Mouse (Mus musculus) limb, embryonic 11.5 days (tissue): ENCODE data around the gene Cdkn1a. TPM values are rescaled to one million over a fixed set of nuclear protein-coding genes. Genes with fewer than 3 reads are reported as not detected.

Source experiments
- ATAC-seq: fragments of 200-750 bp; cut with Nextera tagmentation; 2 replicates; pipeline ENCODE4 v1.8.0; 2017; ENCODE audit warnings: low read depth; ENCODE audit not compliant: insufficient number of reproducible peaks, low FRiP score, low TSS enrichment
- DNase-seq: peaks from one replicate; pipeline ENCODE4 v3.0.0-alpha.2; 2015; ENCODE audit warnings: low spot score
- H3K27ac ChIP-seq: fragments of 300-500 bp; sonication (generic); replicated peaks from 2 replicates; pipeline ENCODE4 v1.5.1; 2014; ENCODE audit warnings: low read depth, mild to moderate bottlenecking, low read length
- H3K27me3 ChIP-seq: fragments of 300-500 bp; sonication (generic); 2 replicates; pipeline ENCODE4 v1.6.1; 2014; ENCODE audit warnings: mild to moderate bottlenecking, low read length, mixed read lengths; ENCODE audit not compliant: control insufficient read depth, insufficient read depth
- H3K36me3 ChIP-seq: fragments of 300-500 bp; sonication (generic); 2 replicates; pipeline ENCODE4 v1.6.1; 2014; ENCODE audit warnings: mild to moderate bottlenecking, low read length, moderate library complexity, mixed read lengths; ENCODE audit not compliant: control insufficient read depth, insufficient read depth
- H3K4me1 ChIP-seq: fragments of 300-500 bp; sonication (generic); 2 replicates; pipeline ENCODE4 v1.6.1; 2014; ENCODE audit warnings: low read length, mixed read lengths; ENCODE audit not compliant: control insufficient read depth, insufficient read depth
- H3K4me2 ChIP-seq: fragments of 300-500 bp; sonication (generic); 2 replicates; pipeline ENCODE4 v1.6.1; 2014; ENCODE audit warnings: low read depth, mild to moderate bottlenecking, moderate library complexity; ENCODE audit not compliant: severe bottlenecking
- H3K4me3 ChIP-seq: fragments of 300-500 bp; sonication (generic); 2 replicates; pipeline ENCODE4 v1.5.1; 2014; ENCODE audit warnings: low read depth, low read length
- H3K9ac ChIP-seq: fragments of 300-500 bp; sonication (generic); 2 replicates; pipeline ENCODE4 v1.6.1; 2014; ENCODE audit warnings: mild to moderate bottlenecking, low read length
- H3K9me3 ChIP-seq: fragments of 300-500 bp; sonication (generic); 2 replicates; pipeline ENCODE4 v1.6.1; 2016; ENCODE audit warnings: low read length; ENCODE audit not compliant: control insufficient read depth
- WGBS: fragments of 180-500 bp; shearing (Covaris S2); extraction: QIAGEN DNeasy Blood & Tissue Kit; methylation state at CpG from one replicate; pipeline ENCODE4 v1.1.7; 2014; 5-methylcytosine and 5-hydroxymethylcytosine counted together
- polyA plus RNA-seq: library from polyadenylated mRNA; unstranded; fragments of >200 nt; fragmentation: Nextera tagmentation; extraction: Ambion mirVana; gene quantifications from 2 replicates; pipeline ENCODE4 v1.2.1, GENCODE M21; 2014

Cdkn1a gene
- polyA plus RNA-seq, 1 experiment from 2014 or later = 41.5 TPM

DNA sequence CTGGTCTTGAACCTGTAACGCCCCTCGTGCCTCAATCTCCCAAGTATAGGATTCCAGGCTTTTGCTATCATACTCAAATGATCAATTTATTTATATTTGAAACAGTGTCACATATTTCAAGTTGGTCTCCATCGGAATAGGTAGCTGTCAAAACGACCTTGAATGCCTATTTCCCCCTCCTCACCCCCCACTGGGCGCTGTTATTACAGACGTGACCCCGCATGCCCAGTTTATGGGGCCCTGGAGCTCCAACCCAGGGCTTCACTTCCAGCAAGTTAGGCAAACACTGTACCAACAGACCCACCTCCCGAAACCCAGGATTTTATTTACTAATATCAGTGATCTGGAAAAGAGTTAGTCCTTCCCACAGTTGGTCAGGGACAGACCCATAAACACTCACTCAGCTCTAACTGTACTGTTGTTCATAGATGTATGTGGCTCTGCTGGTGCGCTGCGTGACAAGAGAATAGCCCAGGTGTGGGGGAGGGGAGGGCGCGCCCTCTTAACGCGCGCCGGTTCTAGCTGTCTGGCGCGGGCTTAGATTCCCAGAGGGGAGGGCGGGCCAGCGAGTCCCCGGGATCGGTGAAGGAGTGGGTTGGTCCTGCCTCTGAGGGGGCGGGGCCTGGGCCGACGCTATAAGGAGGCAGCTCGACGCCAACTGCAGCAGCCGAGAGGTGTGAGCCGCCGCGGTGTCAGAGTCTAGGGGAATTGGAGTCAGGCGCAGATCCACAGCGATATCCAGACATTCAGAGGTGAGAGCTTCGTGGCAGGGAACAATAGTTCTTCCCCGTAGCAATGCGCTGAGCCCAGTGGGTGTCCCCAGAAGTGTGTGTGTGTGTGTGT, 2.6 kb downstream of the Cdkn1a start:
- Histone ChIP-seq H3K4me1 (peaks cover 19% of the 10 kb centered on the region), H3K9ac (no peak overlapping the region), H3K4me3 (peak overlapping the region; percentile 33), H3K27me3 (peaks cover 18% of the 10 kb centered on the region), H3K36me3 (no peaks in the 10 kb centered on the region), H3K9me3 (no peaks in the 10 kb centered on the region), H3K4me2 (peak overlapping the region; percentile 79), H3K27ac (no peak overlapping the region)
- DNase-seq (peak; percentile 85), ATAC-seq (peak; percentile 79; the same call in 1 of the 2 replicates)
- WGBS = 6% methylated on average over 36 of the region's 36 CpGs

DNA sequence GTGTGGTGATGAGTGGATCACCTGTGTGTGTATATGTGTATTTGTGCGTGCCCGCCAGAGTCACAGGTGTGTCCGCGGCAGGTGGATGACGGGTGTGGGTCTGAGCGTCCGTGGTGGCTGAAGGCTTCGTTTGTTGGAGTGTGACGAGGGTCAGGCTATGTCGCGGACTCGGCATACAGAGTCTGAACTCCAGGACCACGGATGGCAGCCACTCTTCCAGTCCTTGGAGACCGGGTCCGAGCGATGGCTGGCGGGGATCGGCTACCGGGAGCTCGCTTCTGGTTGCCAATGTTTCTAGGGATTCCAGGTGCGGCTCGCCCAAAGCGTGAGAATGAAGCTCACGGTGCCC, 3.2 kb downstream of the Cdkn1a start:
- Histone ChIP-seq H3K36me3 (no peaks in the 10 kb centered on the region), H3K27me3 (peaks cover 18% of the 10 kb centered on the region), H3K27ac (no peak overlapping the region), H3K9me3 (no peaks in the 10 kb centered on the region), H3K4me3 (peak overlapping the region; percentile 33), H3K4me1 (peaks cover 19% of the 10 kb centered on the region), H3K9ac (no peak overlapping the region; the same call in 1 of the 2 replicates), H3K4me2 (peak overlapping the region; percentile 79)
- DNase-seq (peak; percentile 47), ATAC-seq (0 out of 2 replicates have a peak, but pooled peaks have one; percentile 2)
- WGBS = under 1% methylated on average over 24 of the region's 24 CpGs

DNA sequence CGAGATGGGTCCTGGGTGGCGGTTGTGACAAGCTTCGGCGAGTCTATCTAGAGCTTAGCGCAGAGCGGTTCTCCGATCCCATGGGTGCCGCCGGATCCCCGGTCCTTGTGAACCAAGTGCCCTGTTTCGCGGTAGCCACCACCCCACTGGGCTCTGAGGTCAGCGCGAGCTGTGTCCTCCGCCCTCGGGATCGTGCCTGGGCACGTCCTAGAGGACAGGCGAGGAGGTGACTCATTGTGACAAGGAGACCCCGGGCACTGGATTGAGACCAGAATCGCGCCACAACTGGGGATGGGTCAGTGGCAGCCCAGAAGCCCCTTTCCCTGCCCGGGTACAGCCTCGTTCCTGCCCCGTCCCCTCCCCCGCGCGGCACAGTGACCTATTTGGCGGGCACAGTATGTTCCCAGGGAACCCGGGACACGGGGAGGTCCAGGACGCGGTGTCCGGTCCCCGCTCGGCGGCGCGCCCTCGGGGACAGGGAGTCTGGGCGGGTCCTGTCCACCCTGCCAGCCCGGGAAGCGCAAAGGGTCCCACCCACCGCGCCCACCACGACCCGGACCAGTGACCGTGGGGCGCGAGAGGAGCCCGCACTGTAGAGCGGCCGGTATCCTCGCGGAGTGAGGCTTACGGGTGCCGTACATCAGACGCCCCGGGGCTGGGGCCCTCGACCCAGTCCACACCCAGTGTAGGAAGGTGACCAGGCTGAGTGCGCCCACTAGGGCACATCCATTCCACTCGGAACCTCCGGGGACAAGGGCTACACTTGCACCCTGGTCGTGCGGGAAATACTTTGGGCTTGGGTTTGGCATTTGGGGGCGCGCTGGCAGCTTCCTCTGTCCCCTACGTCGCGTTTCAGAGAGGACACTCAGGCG, 3.8 kb downstream of the Cdkn1a start:
- ATAC-seq (0 out of 2 replicates have a peak, but pooled peaks have one; percentile 55), DNase-seq (peak; percentile 52)
- under 1% methylated on average over 71 of the region's 71 CpGs for WGBS
- peak overlapping the region; percentile 46 for H3K9ac ChIP-seq
- no peaks in the 10 kb centered on the region for H3K9me3 ChIP-seq
- H3K27ac ChIP-seq = no peak overlapping the region
- H3K36me3 ChIP-seq = no peaks in the 10 kb centered on the region
- H3K4me2 ChIP-seq = peak overlapping the region; percentile 79
- peaks cover 18% of the 10 kb centered on the region for H3K27me3 ChIP-seq
- peaks cover 19% of the 10 kb centered on the region for H3K4me1 ChIP-seq
- H3K4me3 ChIP-seq = peak overlapping the region; percentile 33

DNA sequence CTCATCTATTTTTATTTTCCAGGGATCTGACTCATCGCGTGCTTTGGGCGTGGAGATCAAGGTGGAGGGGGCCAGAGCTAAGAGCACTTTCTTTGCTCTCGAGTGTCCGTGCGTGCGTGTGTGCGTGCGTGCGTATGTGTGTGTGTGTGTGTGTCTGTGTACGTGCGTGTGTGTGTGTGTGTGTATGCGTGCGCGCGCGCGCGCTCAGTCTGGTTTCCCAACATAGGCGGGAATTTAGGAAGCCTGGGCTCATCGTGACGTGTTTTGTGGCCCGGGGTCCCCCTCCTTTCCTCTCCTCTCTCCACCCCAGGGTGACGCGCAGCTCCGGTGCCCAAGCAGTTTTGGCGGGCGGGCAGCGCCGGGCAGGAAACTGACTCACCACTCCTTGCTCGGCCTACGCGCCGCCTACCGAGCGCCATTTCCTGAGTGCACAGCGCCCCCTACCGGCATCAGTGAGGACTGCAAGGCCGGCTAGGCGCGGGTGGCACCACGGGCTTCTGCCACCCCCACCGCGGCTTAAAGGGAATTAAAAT, 4.5 kb downstream of the Cdkn1a start:
- Histone ChIP-seq H3K9ac (peak overlapping the region; percentile 19; the same call in 1 of the 2 replicates), H3K27me3 (peaks cover 18% of the 10 kb centered on the region), H3K9me3 (no peaks in the 10 kb centered on the region), H3K27ac (no peak overlapping the region), H3K36me3 (no peaks in the 10 kb centered on the region), H3K4me2 (peak overlapping the region; percentile 79), H3K4me1 (peaks cover 19% of the 10 kb centered on the region), H3K4me3 (peak overlapping the region; percentile 33)
- DNase-seq (peak; percentile 96), ATAC-seq (peak; percentile 40; the same call in 1 of the 2 replicates)
- WGBS = under 1% methylated on average over 44 of the region's 44 CpGs

DNA sequence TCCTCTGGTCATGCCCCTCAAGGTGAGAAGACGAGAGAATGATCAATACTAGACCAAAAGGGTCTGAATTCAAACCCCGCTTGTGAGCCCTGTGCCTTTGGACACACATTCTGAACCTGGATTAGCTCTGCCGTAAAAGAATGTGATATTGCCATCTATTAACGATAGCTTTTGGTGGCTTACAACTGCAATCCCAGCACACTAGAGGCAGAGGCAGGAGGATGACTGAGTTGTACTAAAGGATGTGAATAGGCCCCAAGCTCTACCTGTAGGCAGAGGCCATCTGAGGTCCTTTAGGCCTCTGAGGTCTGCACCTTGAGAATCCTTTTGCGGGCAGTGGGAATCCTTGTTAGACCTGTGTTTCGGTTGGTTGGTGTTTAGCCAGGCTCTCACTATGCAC, 5.5 kb downstream of the Cdkn1a start:
- H3K4me2 ChIP-seq = no peak overlapping the region
- no peak overlapping the region for H3K27ac ChIP-seq
- peaks cover 19% of the 10 kb centered on the region for H3K4me1 ChIP-seq
- 87% methylated on average over 6 of the region's 6 CpGs for WGBS
- no peak for DNase-seq
- H3K27me3 ChIP-seq = peaks cover 18% of the 10 kb centered on the region
- no peaks in the 10 kb centered on the region for H3K9me3 ChIP-seq
- no peak overlapping the region for H3K9ac ChIP-seq
- ATAC-seq = no peak
- no peak overlapping the region for H3K4me3 ChIP-seq
- no peaks in the 10 kb centered on the region for H3K36me3 ChIP-seq

DNA sequence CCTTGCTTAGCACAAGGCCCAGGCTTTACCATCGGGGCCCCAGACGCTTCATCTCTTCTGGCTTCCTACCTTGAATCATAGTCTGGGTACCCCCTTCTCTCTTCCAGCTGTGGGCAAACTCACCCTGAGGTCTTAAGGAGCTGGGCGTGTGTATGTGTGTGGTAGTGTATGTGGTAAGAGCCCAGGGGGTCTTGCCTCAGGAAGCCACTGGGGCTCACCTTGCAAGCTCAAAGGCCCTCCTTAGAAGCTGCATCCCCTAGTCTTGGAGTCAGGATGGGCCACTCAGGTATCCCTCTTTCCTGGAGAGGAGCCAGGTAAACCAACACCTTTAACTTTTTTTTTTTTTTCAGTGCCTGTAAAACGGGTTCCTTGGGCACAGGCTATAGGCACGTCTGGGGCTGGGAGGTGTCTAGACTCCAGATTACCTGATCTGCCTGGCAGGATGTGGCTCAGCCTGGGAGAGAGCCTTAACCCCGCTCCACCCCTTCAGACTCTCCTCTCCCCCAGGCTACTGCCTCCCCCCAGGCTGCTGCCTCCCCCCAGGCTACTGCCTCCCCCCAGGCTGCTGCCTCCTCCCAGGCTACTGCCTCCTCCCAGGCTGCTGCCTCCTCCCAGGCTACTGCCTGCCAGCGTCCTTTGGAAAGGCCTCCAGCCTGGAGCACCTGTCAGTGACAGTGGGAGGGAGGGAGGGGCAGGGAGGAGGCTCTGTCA, 6.2 kb downstream of the Cdkn1a start:
- ATAC-seq (no peak), DNase-seq (no peak)
- Histone ChIP-seq H3K4me1 (peaks cover 19% of the 10 kb centered on the region), H3K27me3 (peaks cover 18% of the 10 kb centered on the region), H3K9me3 (no peaks in the 10 kb centered on the region), H3K4me3 (no peak overlapping the region), H3K27ac (no peak overlapping the region), H3K36me3 (no peaks in the 10 kb centered on the region), H3K4me2 (no peak overlapping the region), H3K9ac (no peak overlapping the region)
- WGBS = 69% methylated on average over 7 of the region's 7 CpGs

DNA sequence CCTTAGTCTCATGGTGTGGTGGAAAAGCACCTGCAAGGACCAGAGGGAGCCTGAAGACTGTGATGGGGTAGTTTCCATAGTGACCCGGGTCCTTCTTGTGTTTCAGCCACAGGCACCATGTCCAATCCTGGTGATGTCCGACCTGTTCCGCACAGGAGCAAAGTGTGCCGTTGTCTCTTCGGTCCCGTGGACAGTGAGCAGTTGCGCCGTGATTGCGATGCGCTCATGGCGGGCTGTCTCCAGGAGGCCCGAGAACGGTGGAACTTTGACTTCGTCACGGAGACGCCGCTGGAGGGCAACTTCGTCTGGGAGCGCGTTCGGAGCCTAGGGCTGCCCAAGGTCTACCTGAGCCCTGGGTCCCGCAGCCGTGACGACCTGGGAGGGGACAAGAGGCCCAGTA, 7.5 kb downstream of the Cdkn1a start:
- H3K4me1 ChIP-seq = peaks cover 14% of the 10 kb centered on the region
- H3K36me3 ChIP-seq = no peaks in the 10 kb centered on the region
- no peak overlapping the region for H3K9ac ChIP-seq
- 95% methylated on average over 24 of the region's 24 CpGs for WGBS
- ATAC-seq (no peak), DNase-seq (no peak)
- no peak overlapping the region for H3K4me3 ChIP-seq
- H3K27ac ChIP-seq = no peak overlapping the region
- peaks cover 16% of the 10 kb centered on the region for H3K27me3 ChIP-seq
- no peaks in the 10 kb centered on the region for H3K9me3 ChIP-seq
- no peak overlapping the region for H3K4me2 ChIP-seq

DNA sequence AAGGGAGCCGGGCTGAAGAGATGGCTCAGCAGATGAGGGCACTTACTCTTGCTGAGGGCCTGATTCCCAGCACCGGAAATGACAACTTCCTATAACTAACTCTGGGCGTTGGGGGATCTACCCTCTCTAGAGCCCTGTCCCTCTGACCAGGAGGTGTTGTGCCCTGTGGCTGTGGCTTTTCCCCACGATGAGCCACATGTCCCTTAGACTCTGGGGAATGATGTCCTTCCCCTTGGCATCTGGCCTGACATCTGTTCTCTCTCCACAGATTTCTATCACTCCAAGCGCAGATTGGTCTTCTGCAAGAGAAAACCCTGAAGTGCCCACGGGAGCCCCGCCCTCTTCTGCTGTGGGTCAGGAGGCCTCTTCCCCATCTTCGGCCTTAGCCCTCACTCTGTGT, 8.3 kb downstream of the Cdkn1a start:
- Histone ChIP-seq H3K4me1 (peaks cover 7% of the 10 kb centered on the region), H3K4me3 (no peak overlapping the region), H3K27me3 (peaks cover 9% of the 10 kb centered on the region), H3K4me2 (no peak overlapping the region), H3K9me3 (no peaks in the 10 kb centered on the region), H3K27ac (no peak overlapping the region), H3K36me3 (no peaks in the 10 kb centered on the region), H3K9ac (no peak overlapping the region)
- DNase-seq = no peak
- 92% methylated on average over 8 of the region's 8 CpGs for WGBS
- ATAC-seq = no peak
